ENCODE assay signal across 8 mouse cellular contexts in genomic region chr12:33388842-33389241, GRCm38 (mm10). TPM values are rescaled to one million over a fixed set of nuclear protein-coding genes. Genes with fewer than 3 reads are reported as not detected.
DNase-seq lines count a peak whose midpoint lies in the region; ATAC-seq and TF ChIP-seq lines count a peak whose summit lies in the region.

No protein-coding gene starts in this region.

- no peak overlapping the region for H3K4me3 ChIP-seq in heart, adult 2 months
- H3K4me3 ChIP-seq in heart, embryonic 10.5 days: no peak overlapping the region
- H3K4me3 ChIP-seq in gastrocnemius, adult 2 months: no peak overlapping the region
- no peak overlapping the region for H3K4me3 ChIP-seq in intestine, postnatal 0 days (ENCODE audit: low read depth, low read length)
- no peak overlapping the region for H3K4me3 ChIP-seq in midbrain, embryonic 15.5 days

- 0 out of 2 replicates have a peak, but pooled peaks have one; percentile 49 for ATAC-seq in intestine, postnatal 0 days
- ATAC-seq in midbrain, embryonic 15.5 days (replicated peaks): peak; percentile 84

- H3K9ac ChIP-seq in heart, adult 2 months (ENCODE audit: low read depth, low read length): no peak overlapping the region
- H3K9ac ChIP-seq in intestine, postnatal 0 days (ENCODE audit: low read depth, low read length): no peak overlapping the region
- H3K9ac ChIP-seq in midbrain, embryonic 15.5 days: no peak overlapping the region

- 15% methylated on average over 5 of the region's 5 CpGs for WGBS in heart, adult 2 months
- WGBS in heart, embryonic 10.5 days: 13% methylated on average over 5 of the region's 5 CpGs
- WGBS in intestine, postnatal 0 days: 10% methylated on average over 5 of the region's 5 CpGs
- WGBS in midbrain, embryonic 15.5 days: 3% methylated on average over 5 of the region's 5 CpGs

- H3K9me3 ChIP-seq in heart, embryonic 10.5 days: no peaks in the 10 kb centered on the region
- H3K9me3 ChIP-seq in intestine, postnatal 0 days (ENCODE audit: control insufficient read depth): no peaks in the 10 kb centered on the region
- no peaks in the 10 kb centered on the region for H3K9me3 ChIP-seq in midbrain, embryonic 15.5 days

- H3K79me2 ChIP-seq in heart, adult 2 months (replicated peaks; ENCODE audit: control insufficient read depth, insufficient read depth, low read length): no peaks in the 10 kb centered on the region

- intact Hi-C loops in heart, adult 2 months (cut with DNase I): loop anchor here (1.0 to 5.0 kb wide), 4 partner anchors 35 to 1804 kb away; no protein-coding TSS in a partner anchor
- intact Hi-C loops in gastrocnemius, adult 2 months (cut with DNase I): loop anchor here (1.0 to 10.0 kb wide), 2 partner anchors 40 to 1806 kb away; partner anchors contain the start of gene Twistnb
- intact Hi-C loops in left cerebral cortex, postnatal 25 days (cut with DNase I): loop anchor here (1.0 to 10.0 kb wide), 3 partner anchors 35 to 1806 kb away; no protein-coding TSS in a partner anchor

- no peaks in the 10 kb centered on the region for H3K36me3 ChIP-seq in heart, adult 2 months (ENCODE audit: control insufficient read depth, insufficient read depth, low read length)
- no peaks in the 10 kb centered on the region for H3K36me3 ChIP-seq in heart, embryonic 10.5 days
- no peaks in the 10 kb centered on the region for H3K36me3 ChIP-seq in intestine, postnatal 0 days (ENCODE audit: control insufficient read depth, insufficient read depth)
- no peaks in the 10 kb centered on the region for H3K36me3 ChIP-seq in midbrain, embryonic 15.5 days (replicated peaks)

- no peak for TF ChIP-seq POLR2A in heart, adult 2 months (IDR thresholded peaks at IDR 0.05; ENCODE audit: insufficient read depth, low read depth, low read length)

- no peak overlapping the region for H3K27ac ChIP-seq in heart, adult 2 months
- no peak overlapping the region for H3K27ac ChIP-seq in heart, embryonic 10.5 days
- no peak overlapping the region for H3K27ac ChIP-seq in gastrocnemius, adult 2 months
- no peak overlapping the region for H3K27ac ChIP-seq in intestine, postnatal 0 days (ENCODE audit: low read depth, low read length)
- no peak overlapping the region for H3K27ac ChIP-seq in midbrain, embryonic 15.5 days

- H3K27me3 ChIP-seq in heart, adult 2 months (ENCODE audit: control insufficient read depth, insufficient read depth, low read length): no peaks in the 10 kb centered on the region
- H3K27me3 ChIP-seq in heart, embryonic 10.5 days (ENCODE audit: insufficient read depth, poor library complexity, severe bottlenecking): peaks cover 17% of the 10 kb centered on the region; the same call in 1 of the 2 replicates
- no peaks in the 10 kb centered on the region for H3K27me3 ChIP-seq in intestine, postnatal 0 days (replicated peaks; ENCODE audit: control insufficient read depth, insufficient read depth, low read length)
- 0 out of 2 replicates have a peak, but pooled peaks cover 4% of the 10 kb centered on the region for H3K27me3 ChIP-seq in midbrain, embryonic 15.5 days (replicated peaks)

- no peak overlapping the region for H3K4me2 ChIP-seq in intestine, postnatal 0 days (replicated peaks; ENCODE audit: low read depth)
- H3K4me2 ChIP-seq in midbrain, embryonic 15.5 days: no peak overlapping the region

- DNase-seq in heart, adult 2 months: peak; percentile 55 to 69
- no peak for DNase-seq in heart, embryonic 10.5 days (ENCODE audit: low spot score)
- DNase-seq in cerebellum, postnatal 36 days: peak; percentile 65 to 75
- peak; percentile 75 for DNase-seq in gastrocnemius, adult 2 months
- peak; percentile 77 to 86 for DNase-seq in left cerebral cortex, postnatal 25 days (ENCODE audit: low spot score in 2 of 2)
- peak; percentile 12 to 56 for DNase-seq in spleen, adult 18-20 months

- H3K4me1 ChIP-seq in heart, adult 2 months (ENCODE audit: control insufficient read depth, insufficient read depth, low read length): no peaks in the 10 kb centered on the region
- no peaks in the 10 kb centered on the region for H3K4me1 ChIP-seq in heart, embryonic 10.5 days
- H3K4me1 ChIP-seq in intestine, postnatal 0 days (replicated peaks; ENCODE audit: control insufficient read depth, insufficient read depth, low read length): no peaks in the 10 kb centered on the region
- H3K4me1 ChIP-seq in midbrain, embryonic 15.5 days: no peaks in the 10 kb centered on the region

- peak; percentile 67; the same call in 1 of the 2 replicates for TF ChIP-seq EP300 in heart, adult 2 months (IDR thresholded peaks at IDR 0.05; ENCODE audit: insufficient read depth, low read depth, low read length)

- peak; percentile 91 for TF ChIP-seq CTCF in heart, adult 2 months (IDR thresholded peaks at IDR 0.05)
- peak; percentile 94 for TF ChIP-seq CTCF in gastrocnemius, adult 2 months (IDR thresholded peaks at IDR 0.05)
- TF ChIP-seq CTCF in intestine, postnatal 0 days (IDR thresholded peaks at IDR 0.05; ENCODE audit: low read depth): peak; percentile 93

RNA-seq across cellular contexts. Expression of gene Efcab10, which starts 5.8 kb away (rescaled TPM):
- not detected for total RNA-seq in heart, adult 2 months (2021)
- polyA plus RNA-seq in heart, adult 2 months (2012; rRNA removed): 0.37 TPM in 1 of 2 replicates, not detected in the other
- 0.34 TPM in 1 of 2 replicates, not detected in the other for polyA plus RNA-seq in heart, embryonic 10.5 days (2016; fragmentation: Nextera tagmentation; extraction: Ambion mirVana)
- not detected for total RNA-seq in gastrocnemius, adult 2 months (2021)
- polyA plus RNA-seq in intestine, postnatal 0 days (2015; fragmentation: Nextera tagmentation; extraction: Ambion mirVana): 0.18 TPM in 1 of 2 replicates, not detected in the other
- total RNA-seq in left cerebral cortex, postnatal 25 days (2021): 1 to 10 TPM; 2.1 to 2.3 TPM
- polyA plus RNA-seq in midbrain, embryonic 15.5 days (2015; fragmentation: Nextera tagmentation; extraction: Ambion mirVana): 4.3 and 4.4 TPM in 2 replicates

RNA-seq across cellular contexts. Expression of gene Twistnb, which starts 40.6 kb away (rescaled TPM):
- 1 to 10 TPM; 7.0 to 9.8 TPM for total RNA-seq in heart, adult 2 months (2021)
- polyA plus RNA-seq in heart, adult 2 months (2012; rRNA removed): 4.5 and 8.1 TPM in 2 replicates
- polyA plus RNA-seq in heart, embryonic 10.5 days (2016; fragmentation: Nextera tagmentation; extraction: Ambion mirVana): 42.0 and 50.4 TPM in 2 replicates
- total RNA-seq in gastrocnemius, adult 2 months (2021): 10 to 100 TPM; 11.4 to 11.5 TPM
- 48.2 and 51.4 TPM in 2 replicates for polyA plus RNA-seq in intestine, postnatal 0 days (2015; fragmentation: Nextera tagmentation; extraction: Ambion mirVana)
- total RNA-seq in left cerebral cortex, postnatal 25 days (2021): 10 to 100 TPM; 11.7 to 12.9 TPM
- 42.3 and 47.0 TPM in 2 replicates for polyA plus RNA-seq in midbrain, embryonic 15.5 days (2015; fragmentation: Nextera tagmentation; extraction: Ambion mirVana)
